In the genomic region with DNA sequence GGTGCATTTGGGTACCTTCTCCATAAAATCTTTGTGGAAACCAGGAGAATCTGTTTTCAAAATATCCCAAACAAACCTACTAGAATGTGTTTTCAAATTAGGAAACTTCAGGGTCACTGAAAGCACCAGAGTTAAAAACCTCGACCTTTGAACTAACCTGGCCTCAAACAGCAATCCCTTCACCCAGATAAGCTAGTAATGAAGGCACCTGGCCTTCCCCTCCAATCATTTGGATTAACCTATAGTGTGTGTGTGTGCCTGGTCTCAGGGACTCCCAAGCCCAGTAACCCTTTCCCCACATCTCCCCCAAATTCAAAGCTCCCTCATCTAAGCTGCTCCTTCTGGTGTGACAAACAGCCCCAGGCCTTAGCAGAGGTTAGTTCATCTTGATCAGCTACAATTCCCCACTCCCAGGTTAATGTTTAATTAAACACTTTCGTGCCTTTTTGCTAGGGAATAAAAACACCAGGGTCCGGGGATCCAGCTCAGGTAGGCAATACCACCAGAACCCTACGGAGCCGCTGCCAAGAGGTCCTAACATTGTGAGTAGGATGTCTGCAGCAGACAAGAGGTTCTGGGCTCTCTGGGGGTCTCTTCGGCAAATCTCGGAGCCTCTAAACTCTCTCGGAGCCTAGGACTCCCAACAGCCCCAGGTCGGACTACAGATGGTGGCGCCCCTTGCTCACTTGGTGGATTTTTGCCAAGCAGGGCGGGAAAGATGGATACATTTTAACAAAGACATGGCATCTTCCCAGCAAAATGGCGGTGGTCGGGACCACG, we compare ENCODE assay signal across 10 mouse cellular contexts. TPM values are rescaled to one million over a fixed set of nuclear protein-coding genes. Genes with fewer than 3 reads are reported as not detected.
DNase-seq lines count a peak whose midpoint lies in the region; ATAC-seq lines count a peak whose summit lies in the region.
"Had no signal": no experiment of that assay in that cellular context is flagged by ENCODE, and none has a peak within 500 bp of the region (broad histone marks: within the 10 kb centered on the region; RNA-seq: fewer than 3 reads in every experiment).

No protein-coding gene starts in this region.

- H3K4me1 ChIP-seq in heart, embryonic 13.5 days: peaks cover 52% of the 10 kb centered on the region
- H3K4me1 ChIP-seq in forebrain, embryonic 13.5 days: peaks cover 46% of the 10 kb centered on the region
- peaks cover 43% of the 10 kb centered on the region for H3K4me1 ChIP-seq in neural tube, embryonic 12.5 days

- WGBS in heart, embryonic 13.5 days: 41% methylated on average over 14 of the region's 14 CpGs
- WGBS in forebrain, embryonic 13.5 days: 40% methylated on average over 14 of the region's 14 CpGs
- 46% methylated on average over 14 of the region's 14 CpGs for WGBS in neural tube, embryonic 12.5 days

- intact Hi-C loops in heart, postnatal 25 days (cut with DNase I): no loop called here
- intact Hi-C loops in left cerebral cortex, postnatal 14 days (cut with DNase I): no loop called here

- H3K36me3 ChIP-seq in heart, embryonic 13.5 days: no peaks in the 10 kb centered on the region
- H3K36me3 ChIP-seq in forebrain, embryonic 13.5 days (ENCODE audit: poor library complexity, severe bottlenecking): no peaks in the 10 kb centered on the region
- H3K36me3 ChIP-seq in neural tube, embryonic 12.5 days: no peaks in the 10 kb centered on the region
- H3K36me3 ChIP-seq: G1E had no signal

- peaks cover 15% of the 10 kb centered on the region for H3K27me3 ChIP-seq in heart, embryonic 13.5 days (replicated peaks)
- no peaks in the 10 kb centered on the region for H3K27me3 ChIP-seq in forebrain, embryonic 13.5 days
- H3K27me3 ChIP-seq in neural tube, embryonic 12.5 days (replicated peaks): no peaks in the 10 kb centered on the region

- H3K9ac ChIP-seq in heart, embryonic 13.5 days: peak overlapping the region; percentile 99
- H3K9ac ChIP-seq in forebrain, embryonic 13.5 days: peak overlapping the region; percentile 98
- no peak overlapping the region for H3K9ac ChIP-seq in neural tube, embryonic 12.5 days

- no peaks in the 10 kb centered on the region for H3K9me3 ChIP-seq in heart, embryonic 13.5 days
- H3K9me3 ChIP-seq in forebrain, embryonic 13.5 days (replicated peaks): no peaks in the 10 kb centered on the region
- no peaks in the 10 kb centered on the region for H3K9me3 ChIP-seq in neural tube, embryonic 12.5 days

- no peak for ATAC-seq in heart, embryonic 13.5 days (ENCODE audit: extremely low read depth, insufficient number of reproducible peaks, low FRiP score, low TSS enrichment)
- no peak for ATAC-seq in forebrain, embryonic 13.5 days
- ATAC-seq in neural tube, embryonic 12.5 days (ENCODE audit: low FRiP score, low read depth): no peak
- ATAC-seq in megakaryocyte progenitor cell, adult 5-6 weeks (replicated peaks; ENCODE audit: poor library complexity): no peak

- H3K4me3 ChIP-seq in heart, embryonic 13.5 days: peak overlapping the region; percentile 77; the same call in 1 of the 2 replicates
- H3K4me3 ChIP-seq in forebrain, embryonic 13.5 days: peak overlapping the region; percentile 73
- peak overlapping the region; percentile 80; the same call in 1 of the 2 replicates for H3K4me3 ChIP-seq in neural tube, embryonic 12.5 days

- no peak overlapping the region for H3K27ac ChIP-seq in heart, embryonic 13.5 days (replicated peaks)
- H3K27ac ChIP-seq in forebrain, embryonic 13.5 days: peak overlapping the region; percentile 97; the same call in 1 of the 2 replicates
- H3K27ac ChIP-seq in neural tube, embryonic 12.5 days: no peak overlapping the region

- peak overlapping the region; percentile 98 for H3K4me2 ChIP-seq in heart, embryonic 13.5 days
- peak overlapping the region; percentile 97 for H3K4me2 ChIP-seq in forebrain, embryonic 13.5 days
- H3K4me2 ChIP-seq in neural tube, embryonic 12.5 days (replicated peaks): peak overlapping the region; percentile 99

- DNase-seq in heart, postnatal 25 days (ENCODE audit: low spot score): no peak
- peak; percentile 76 for DNase-seq in kidney, postnatal 10 days
- no peak for DNase-seq in right cerebral cortex, postnatal 4 days
- DNase-seq in left cerebral cortex, postnatal 14 days (ENCODE audit: low spot score in 2 of 2): no peak

RNA-seq across cellular contexts. Expression of gene H1f0, which starts 1.5 kb away (rescaled TPM):
- 237 and 238 TPM in 2 replicates for polyA plus RNA-seq in heart, embryonic 13.5 days (2015; fragmentation: Nextera tagmentation; extraction: Ambion mirVana)
- total RNA-seq in heart, postnatal 25 days (2021): 10 to 100 TPM; 95.9 to 98.4 TPM
- 546 and 569 TPM in 2 replicates for polyA plus RNA-seq in forebrain, embryonic 13.5 days (2015; fragmentation: Nextera tagmentation; extraction: Ambion mirVana)
- polyA plus RNA-seq in neural tube, embryonic 12.5 days (2016; fragmentation: Nextera tagmentation; extraction: Ambion mirVana): 487 and 528 TPM in 2 replicates
- total RNA-seq in left cerebral cortex, postnatal 14 days (2021): 10 to 100 TPM; 73.5 to 88.2 TPM
- 11.1 and 14.5 TPM in 2 replicates for total RNA-seq in megakaryocyte progenitor cell, adult 5-6 weeks (2015)
- total RNA-seq in megakaryocyte progenitor cell, adult 5-6 weeks (2017): 24.3 and 29.0 TPM in 2 replicates

RNA-seq across cellular contexts. Expression of gene Galr3, which starts 15.0 kb away (rescaled TPM):
- polyA plus RNA-seq in heart, embryonic 13.5 days (2015; fragmentation: Nextera tagmentation; extraction: Ambion mirVana): not detected in 2 replicates
- total RNA-seq in heart, postnatal 25 days (2021): not detected
- polyA plus RNA-seq in forebrain, embryonic 13.5 days (2015; fragmentation: Nextera tagmentation; extraction: Ambion mirVana): not detected in 2 replicates
- not detected in 2 replicates for polyA plus RNA-seq in neural tube, embryonic 12.5 days (2016; fragmentation: Nextera tagmentation; extraction: Ambion mirVana)
- total RNA-seq in left cerebral cortex, postnatal 14 days (2021): under 1 TPM in 1 of 2 experiments, not detected in 1; 0.44 TPM
- total RNA-seq in megakaryocyte progenitor cell, adult 5-6 weeks (2015): 0.15 and 0.69 TPM in 2 replicates
- 0.29 and 0.91 TPM in 2 replicates for total RNA-seq in megakaryocyte progenitor cell, adult 5-6 weeks (2017)
- total RNA-seq: G1E; heart, adult 18-20 months had no signal
- polyA plus RNA-seq: G1E had no signal

RNA-seq across cellular contexts. Expression of gene Ankrd54, which starts 36.0 kb away (rescaled TPM):
- 23.9 and 25.4 TPM in 2 replicates for polyA plus RNA-seq in heart, embryonic 13.5 days (2015; fragmentation: Nextera tagmentation; extraction: Ambion mirVana)
- 1 to 10 TPM; 7.4 to 7.5 TPM for total RNA-seq in heart, postnatal 25 days (2021)
- 53.0 and 53.9 TPM in 2 replicates for polyA plus RNA-seq in forebrain, embryonic 13.5 days (2015; fragmentation: Nextera tagmentation; extraction: Ambion mirVana)
- 62.5 and 64.2 TPM in 2 replicates for polyA plus RNA-seq in neural tube, embryonic 12.5 days (2016; fragmentation: Nextera tagmentation; extraction: Ambion mirVana)
- total RNA-seq in left cerebral cortex, postnatal 14 days (2021): 10 to 100 TPM; 17.3 to 18.6 TPM
- total RNA-seq in megakaryocyte progenitor cell, adult 5-6 weeks (2015): 16.0 and 17.3 TPM in 2 replicates
- 11.2 and 18.8 TPM in 2 replicates for total RNA-seq in megakaryocyte progenitor cell, adult 5-6 weeks (2017)

RNA-seq across cellular contexts. Expression of gene Eif3l, which starts 48.3 kb away (rescaled TPM):
- polyA plus RNA-seq in heart, embryonic 13.5 days (2015; fragmentation: Nextera tagmentation; extraction: Ambion mirVana): 154 and 160 TPM in 2 replicates
- 10 to 100 TPM; 68.9 to 71.5 TPM for total RNA-seq in heart, postnatal 25 days (2021)
- 207 and 215 TPM in 2 replicates for polyA plus RNA-seq in forebrain, embryonic 13.5 days (2015; fragmentation: Nextera tagmentation; extraction: Ambion mirVana)
- polyA plus RNA-seq in neural tube, embryonic 12.5 days (2016; fragmentation: Nextera tagmentation; extraction: Ambion mirVana): 197 and 205 TPM in 2 replicates
- 10 to 100 TPM; 80.6 to 81.3 TPM for total RNA-seq in left cerebral cortex, postnatal 14 days (2021)
- total RNA-seq in megakaryocyte progenitor cell, adult 5-6 weeks (2015): 192 and 203 TPM in 2 replicates
- 259 and 271 TPM in 2 replicates for total RNA-seq in megakaryocyte progenitor cell, adult 5-6 weeks (2017)
